Mouse (Mus musculus) heart, embryonic 11.5 days (tissue): ENCODE results near the gene Tnip1. TPM values are rescaled to one million over a fixed set of nuclear protein-coding genes. Genes with fewer than 3 reads are reported as not detected.

Experiments
- ATAC-seq: fragments of 200-750 bp; cut with Nextera tagmentation; replicated peaks from 2 replicates; pipeline ENCODE4 v1.8.0; 2017; ENCODE audit warnings: moderate library complexity; ENCODE audit not compliant: insufficient number of reproducible peaks, low FRiP score, low TSS enrichment
- H3K27ac ChIP-seq: fragments of 300-500 bp; sonication (generic); 2 replicates; pipeline ENCODE4 v1.5.1; 2014; ENCODE audit warnings: mild to moderate bottlenecking, low read depth, low read length
- H3K27me3 ChIP-seq: fragments of 300-500 bp; sonication (generic); 2 replicates; pipeline ENCODE4 v1.6.1; 2014; ENCODE audit warnings: mild to moderate bottlenecking, low read length, mixed read lengths; ENCODE audit not compliant: control insufficient read depth, insufficient read depth
- H3K36me3 ChIP-seq: fragments of 300-500 bp; sonication (generic); 2 replicates; pipeline ENCODE4 v1.6.1; 2014; ENCODE audit warnings: mild to moderate bottlenecking, low read length, moderate library complexity, mixed read lengths; ENCODE audit not compliant: control insufficient read depth, insufficient read depth
- H3K4me1 ChIP-seq: fragments of 300-500 bp; sonication (generic); 2 replicates; pipeline ENCODE4 v1.6.1; 2014; ENCODE audit warnings: low read length; ENCODE audit not compliant: control insufficient read depth, insufficient read depth
- H3K4me2 ChIP-seq: fragments of 300-500 bp; sonication (generic); 2 replicates; pipeline ENCODE4 v1.6.1; 2014; ENCODE audit warnings: mild to moderate bottlenecking, moderate library complexity
- H3K4me3 ChIP-seq: fragments of 300-500 bp; sonication (generic); 2 replicates; pipeline ENCODE4 v1.5.1; 2014; ENCODE audit warnings: low read depth, low read length
- H3K9ac ChIP-seq: fragments of 300-500 bp; sonication (generic); 2 replicates; pipeline ENCODE4 v1.6.1; 2014; ENCODE audit warnings: mild to moderate bottlenecking, low read depth, low read length, moderate library complexity
- H3K9me3 ChIP-seq: fragments of 300-500 bp; sonication (generic); replicated peaks from 2 replicates; pipeline ENCODE4 v1.6.1; 2016; ENCODE audit warnings: low read length; ENCODE audit not compliant: control insufficient read depth
- WGBS: fragments of 180-500 bp; shearing (Covaris S2); extraction: QIAGEN DNeasy Blood & Tissue Kit; methylation state at CpG from one replicate; pipeline ENCODE4 v1.1.7; 2014; ENCODE audit not compliant: insufficient replicate concordance; 5-methylcytosine and 5-hydroxymethylcytosine counted together
- polyA plus RNA-seq: library from polyadenylated mRNA; unstranded; fragments of >200 nt; fragmentation: Nextera tagmentation; extraction: Ambion mirVana; gene quantifications from 2 replicates; pipeline ENCODE4 v1.2.1, GENCODE M21; 2014

Gene Tnip1
- polyA plus RNA-seq, 1 experiment from 2014 or later, result 16.0 TPM

DNA sequence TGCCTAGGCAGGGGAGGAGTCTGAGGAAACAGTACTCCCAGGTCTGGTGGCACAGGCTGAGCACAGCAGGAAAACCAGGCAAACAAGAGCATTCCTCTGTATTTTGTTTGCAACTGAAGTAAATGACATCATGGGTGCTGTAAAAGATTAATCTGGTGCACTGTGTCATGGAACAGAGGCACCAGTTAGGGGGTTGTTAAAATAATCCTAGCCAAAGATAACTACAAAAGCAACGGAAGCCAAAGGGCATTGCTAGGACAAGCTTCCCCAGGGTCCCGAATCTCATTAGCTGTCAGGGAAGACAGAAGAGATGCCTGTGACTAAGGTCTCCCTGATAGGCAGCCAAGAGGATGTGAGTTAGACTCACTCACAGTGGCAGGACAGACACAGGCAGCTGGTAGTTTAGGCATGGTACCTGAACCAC lies 81.7 kb downstream of the Tnip1 start:
- no peak overlapping the region for H3K4me3 ChIP-seq
- peak overlapping the region; percentile 16; the same call in 1 of the 2 replicates for H3K9ac ChIP-seq
- ATAC-seq, result no peak
- H3K4me2 ChIP-seq, result no peak overlapping the region
- no peaks in the 10 kb centered on the region for H3K36me3 ChIP-seq
- no peaks in the 10 kb centered on the region for H3K9me3 ChIP-seq
- no peaks in the 10 kb centered on the region for H3K27me3 ChIP-seq
- H3K4me1 ChIP-seq, result peaks cover 30% of the 10 kb centered on the region
- 8% methylated on average over 2 of the region's 2 CpGs for WGBS
- peak overlapping the region; percentile 90 for H3K27ac ChIP-seq

DNA sequence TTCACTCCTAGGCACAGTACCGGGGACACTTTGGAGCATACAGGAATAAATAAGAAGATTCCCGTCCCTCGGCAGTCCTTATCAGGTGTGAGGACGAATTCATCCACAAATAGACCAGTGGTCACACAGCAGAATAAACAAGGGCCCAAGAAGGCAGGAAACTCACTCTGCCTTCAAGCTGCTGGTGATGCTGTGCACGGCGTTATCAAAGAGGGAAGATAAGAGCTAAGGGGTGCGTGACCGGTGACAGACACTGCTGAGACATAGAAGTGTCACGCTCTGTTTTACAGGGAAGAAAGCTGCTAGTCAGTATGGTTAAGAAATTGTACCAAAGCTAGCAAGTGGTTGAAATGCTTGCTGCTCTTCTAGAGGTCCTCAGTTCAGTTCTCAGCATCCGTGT lies 82.8 kb downstream of the Tnip1 start:
- peak overlapping the region; percentile 16; the same call in 1 of the 2 replicates for H3K4me2 ChIP-seq

DNA sequence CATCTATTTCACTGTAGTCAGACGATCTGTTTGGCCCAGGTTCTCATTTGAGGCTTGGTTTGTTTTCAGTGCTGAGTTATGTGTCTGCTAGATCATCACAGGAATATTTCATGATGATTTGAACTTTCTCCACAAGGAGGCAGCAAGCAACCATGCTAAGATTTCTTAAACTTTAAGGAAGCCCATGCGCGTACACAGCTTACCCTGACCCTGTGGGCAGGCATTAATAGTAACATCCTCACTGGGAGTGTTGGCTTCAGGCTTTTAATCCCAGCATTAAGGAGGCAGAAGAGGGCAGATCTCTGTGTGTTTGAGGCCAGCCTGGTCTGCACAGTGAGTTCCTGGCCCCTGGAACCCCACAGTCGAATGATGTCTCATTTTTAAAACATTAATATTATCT lies 83.3 kb downstream of the Tnip1 start:
- ATAC-seq, result peak; percentile 55
- no peak overlapping the region for H3K4me3 ChIP-seq
- H3K4me1 ChIP-seq, result peaks cover 23% of the 10 kb centered on the region
- H3K27me3 ChIP-seq, result no peaks in the 10 kb centered on the region
- no peak overlapping the region for H3K9ac ChIP-seq
- peak overlapping the region; percentile 90 for H3K27ac ChIP-seq
- H3K4me2 ChIP-seq, result no peak overlapping the region; the same call in 1 of the 2 replicates
- no peaks in the 10 kb centered on the region for H3K9me3 ChIP-seq
- no peaks in the 10 kb centered on the region for H3K36me3 ChIP-seq
- 20% methylated on average over 4 of the region's 4 CpGs for WGBS

More for the DNA sequence above, 82.8 kb downstream of the Tnip1 start:
- 9% methylated on average over 10 of the region's 10 CpGs for WGBS
- no peaks in the 10 kb centered on the region for H3K36me3 ChIP-seq
- ATAC-seq, result peak; percentile 61
- H3K27me3 ChIP-seq, result no peaks in the 10 kb centered on the region
- peaks cover 27% of the 10 kb centered on the region for H3K4me1 ChIP-seq
- H3K9ac ChIP-seq, result no peak overlapping the region
- H3K4me3 ChIP-seq, result no peak overlapping the region
- H3K27ac ChIP-seq, result peak overlapping the region; percentile 90
- H3K9me3 ChIP-seq, result no peaks in the 10 kb centered on the region

DNA sequence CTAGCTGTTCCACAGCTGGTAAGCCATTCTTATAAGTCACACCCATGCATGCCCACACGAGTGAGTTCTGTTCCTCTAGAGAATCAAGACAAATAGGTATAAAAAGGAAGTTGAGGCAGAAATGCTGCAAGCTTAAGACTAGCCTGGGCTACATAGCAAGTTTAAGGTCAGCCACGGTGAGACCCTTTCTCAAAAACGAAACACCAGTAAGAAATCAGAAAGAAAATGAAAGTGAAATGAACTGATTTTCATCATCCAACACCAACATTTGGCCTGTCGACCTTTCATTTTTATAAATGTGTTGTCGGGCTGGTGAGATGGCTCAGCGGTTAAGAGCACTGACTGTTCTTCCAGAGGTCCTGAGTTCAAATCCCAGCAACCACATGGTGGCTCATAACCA lies 83.8 kb downstream of the Tnip1 start:
- Histone ChIP-seq H3K4me1 (peaks cover 23% of the 10 kb centered on the region), H3K9ac (no peak overlapping the region), H3K4me2 (no peak overlapping the region), H3K27ac (no peak overlapping the region), H3K4me3 (no peak overlapping the region), H3K36me3 (0 out of 2 replicates have a peak, but pooled peaks cover 4% of the 10 kb centered on the region), H3K9me3 (no peaks in the 10 kb centered on the region), H3K27me3 (no peaks in the 10 kb centered on the region)
- no peak for ATAC-seq
- WGBS, result 69% methylated on average over 6 of the region's 6 CpGs

DNA sequence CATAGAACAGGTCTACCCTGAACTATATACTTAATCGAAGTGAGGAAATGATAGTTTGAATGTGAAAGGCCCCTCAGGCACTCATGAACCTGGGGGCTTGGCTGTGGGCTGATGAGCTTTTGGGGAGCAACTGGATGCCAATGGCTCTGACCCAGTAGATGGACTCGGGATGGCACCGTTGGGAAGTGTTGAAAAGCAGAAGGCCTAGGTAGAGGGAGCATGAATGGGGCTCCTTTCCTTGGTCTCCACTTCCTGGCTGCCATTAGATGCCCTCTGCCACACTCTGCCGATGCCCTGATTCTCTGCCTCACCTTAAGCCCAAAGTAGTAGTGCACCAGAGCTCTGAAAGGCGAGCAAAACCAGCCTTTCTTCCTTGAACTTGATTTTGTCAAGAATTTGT lies 86.7 kb downstream of the Tnip1 start:
- no peak for ATAC-seq

DNA sequence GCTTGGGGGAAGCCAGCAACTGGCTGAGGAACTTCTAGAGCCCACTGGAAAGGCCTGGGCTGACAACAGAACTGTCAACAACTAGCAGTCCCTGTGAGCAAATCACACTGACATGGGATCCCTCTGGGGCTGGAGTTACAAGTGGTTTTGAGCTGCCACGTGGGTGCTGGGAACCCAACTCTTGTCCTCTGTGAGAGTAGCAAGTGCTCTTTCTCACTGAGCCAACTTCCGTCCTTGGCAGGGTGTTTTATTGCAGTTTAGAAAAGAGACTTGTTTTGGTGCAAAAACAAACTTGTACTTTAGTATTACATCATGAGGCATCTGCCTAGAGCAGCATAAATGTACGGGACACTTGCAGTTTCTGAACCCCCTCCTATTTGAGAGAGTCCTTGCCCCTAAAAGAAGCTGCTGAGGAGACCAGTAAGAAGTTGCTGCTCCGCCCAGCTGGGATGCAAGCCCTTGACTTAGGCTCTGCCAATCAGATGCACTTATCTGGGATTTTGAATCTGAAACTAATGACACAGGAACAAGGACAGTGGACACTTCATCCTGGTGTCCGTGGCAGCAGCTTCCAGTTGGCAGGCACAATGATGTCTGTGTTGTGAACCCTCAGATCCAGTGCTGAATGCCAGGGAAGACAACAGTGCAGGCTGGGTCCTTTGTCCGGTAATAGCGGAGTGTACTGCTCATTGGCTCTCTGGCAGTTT lies 90.7 kb downstream of the Tnip1 start:
- Histone ChIP-seq H3K27me3 (no peaks in the 10 kb centered on the region), H3K4me2 (no peak overlapping the region), H3K27ac (no peak overlapping the region), H3K36me3 (peaks cover 27% of the 10 kb centered on the region), H3K4me1 (peaks cover 11% of the 10 kb centered on the region), H3K4me3 (no peak overlapping the region), H3K9me3 (no peaks in the 10 kb centered on the region), H3K9ac (0 out of 2 replicates have a peak overlapping the region, but pooled peaks have one; percentile 5)
- 76% methylated on average over 7 of the region's 7 CpGs for WGBS
- no peak for ATAC-seq

More for the DNA sequence above, 86.7 kb downstream of the Tnip1 start:
- no peak overlapping the region for H3K4me3 ChIP-seq
- peaks cover 21% of the 10 kb centered on the region for H3K36me3 ChIP-seq
- 87% methylated on average over 5 of the region's 5 CpGs for WGBS
- no peaks in the 10 kb centered on the region for H3K9me3 ChIP-seq
- H3K4me1 ChIP-seq, result peaks cover 16% of the 10 kb centered on the region; the same call in 1 of the 2 replicates
- H3K4me2 ChIP-seq, result no peak overlapping the region
- no peak overlapping the region for H3K9ac ChIP-seq
- no peaks in the 10 kb centered on the region for H3K27me3 ChIP-seq
- no peak overlapping the region for H3K27ac ChIP-seq

DNA sequence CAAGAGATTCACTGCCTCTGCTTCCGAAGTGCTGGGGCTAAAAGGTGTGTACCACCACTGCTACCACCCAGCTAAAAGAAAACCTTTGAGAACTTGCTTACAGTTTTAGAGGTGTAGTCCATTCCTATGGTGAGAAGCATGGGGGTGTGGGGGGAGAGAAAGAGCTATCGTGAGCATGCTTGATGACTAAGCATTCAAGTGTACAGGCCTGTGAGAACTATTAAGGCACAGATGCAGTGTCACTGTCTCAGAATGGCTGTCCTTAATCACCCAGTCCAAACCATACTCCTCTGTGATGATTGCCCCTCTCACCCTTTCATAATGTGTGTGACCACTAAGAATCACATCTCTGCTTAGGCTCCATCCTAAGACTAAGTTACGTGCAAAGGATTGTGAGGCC lies 93.4 kb downstream of the Tnip1 start:
- H3K9ac ChIP-seq, result 0 out of 2 replicates have a peak overlapping the region, but pooled peaks have one; percentile 28
- H3K36me3 ChIP-seq, result peaks cover 27% of the 10 kb centered on the region
- WGBS, result 82% methylated on average over 3 of the region's 3 CpGs
- no peaks in the 10 kb centered on the region for H3K27me3 ChIP-seq
- no peak overlapping the region for H3K4me2 ChIP-seq
- H3K27ac ChIP-seq, result no peak overlapping the region
- H3K4me1 ChIP-seq, result peaks cover 11% of the 10 kb centered on the region
- no peak for ATAC-seq
- no peak overlapping the region for H3K4me3 ChIP-seq
- H3K9me3 ChIP-seq, result no peaks in the 10 kb centered on the region

DNA sequence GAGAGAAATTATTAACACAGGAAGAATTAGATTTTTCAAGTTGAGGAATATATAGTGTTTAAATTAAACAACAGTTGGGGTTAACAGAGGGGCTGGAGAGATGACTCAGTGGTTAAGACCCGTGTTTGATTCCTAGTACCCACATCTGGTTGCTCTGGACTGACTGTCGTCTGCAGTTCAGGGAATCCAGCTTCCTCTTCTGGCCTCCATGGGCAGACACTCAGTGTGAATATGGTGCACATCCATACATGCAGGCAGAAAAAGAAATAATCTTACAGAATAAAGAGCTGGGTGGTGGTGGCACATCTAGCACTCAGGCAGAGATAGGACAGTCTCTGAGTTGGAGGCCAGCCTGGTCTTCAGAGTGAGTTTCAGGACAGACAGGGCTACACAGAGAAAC lies 94.3 kb downstream of the Tnip1 start:
- H3K27ac ChIP-seq, result no peak overlapping the region
- H3K9me3 ChIP-seq, result no peaks in the 10 kb centered on the region
- peak overlapping the region; percentile 64; the same call in 1 of the 2 replicates for H3K4me2 ChIP-seq
- H3K4me3 ChIP-seq, result no peak overlapping the region
- H3K27me3 ChIP-seq, result no peaks in the 10 kb centered on the region
- no peak for ATAC-seq
- H3K9ac ChIP-seq, result no peak overlapping the region
- H3K4me1 ChIP-seq, result peaks cover 11% of the 10 kb centered on the region
- WGBS, result 82% methylated on average over 2 of the region's 2 CpGs
- peaks cover 18% of the 10 kb centered on the region for H3K36me3 ChIP-seq
